Mouse (Mus musculus): ENCODE measurements around the gene Ephb6. TPM values are rescaled to one million over a fixed set of nuclear protein-coding genes. Genes with fewer than 3 reads are reported as not detected.

Gene Ephb6
- total RNA-seq, 2 experiments from 2014 or later: 165 to 178 TPM

Other genes starting within 250 kb of the Ephb6 start
- gene Prss3, start 227.8 kb upstream of the Ephb6 start, total RNA-seq (2021): not detected
- not detected for gene Gm5771, start 213.1 kb upstream of the Ephb6 start, total RNA-seq (2021)
- not detected for gene Gm10334, start 159.3 kb upstream of the Ephb6 start, total RNA-seq (2021)
- not detected for gene Prss1, start 146.6 kb upstream of the Ephb6 start, total RNA-seq (2021)
- gene Prss2, start 83.7 kb upstream of the Ephb6 start, total RNA-seq (2021): not detected
- under 1 TPM in 1 of 2 experiments, not detected in 1; 0.20 TPM for gene Trpv6, start 30.9 kb downstream of the Ephb6 start, total RNA-seq (2021)
- gene Trpv5, start 75.3 kb downstream of the Ephb6 start, total RNA-seq (2021): not detected
- not detected for gene Llcfc1, start 78.9 kb downstream of the Ephb6 start, total RNA-seq (2021)
- gene Kel, start 98.9 kb downstream of the Ephb6 start, total RNA-seq (2021): not detected
- not detected for gene Olfr459, start 169.7 kb downstream of the Ephb6 start, total RNA-seq (2021)
- gene Pip, start 242.1 kb downstream of the Ephb6 start, total RNA-seq (2021): not detected
- gene Sval2, start 247.5 kb downstream of the Ephb6 start, total RNA-seq (2021): not detected